In genomic region chr2:49571159-49571920, GRCm38 (mm10) we compare ENCODE assay signal across 10 mouse cellular contexts. TPM values are rescaled to one million over a fixed set of nuclear protein-coding genes. Genes with fewer than 3 reads are reported as not detected.
DNase-seq lines count a peak whose midpoint lies in the region; ATAC-seq and TF ChIP-seq lines count a peak whose summit lies in the region.
"Had no signal": no experiment of that assay in that cellular context is flagged by ENCODE, and none has a peak within 500 bp of the region (broad histone marks: within the 10 kb centered on the region; RNA-seq: fewer than 3 reads in every experiment).

No protein-coding gene starts in this region.

- TF ChIP-seq CTCF in hindbrain, postnatal 0 days (IDR thresholded peaks at IDR 0.05; ENCODE audit: low read depth): no peak

- H3K9ac ChIP-seq in midbrain, embryonic 11.5 days (ENCODE audit: low read length): no peak overlapping the region
- no peak overlapping the region for H3K9ac ChIP-seq in embryonic facial prominence, embryonic 13.5 days
- H3K9ac ChIP-seq in hindbrain, postnatal 0 days (replicated peaks; ENCODE audit: low read length): no peak overlapping the region
- H3K9ac ChIP-seq in neural tube, embryonic 14.5 days (replicated peaks; ENCODE audit: low read depth, low read length): no peak overlapping the region; the same call in 1 of the 2 replicates
- H3K9ac ChIP-seq: heart, embryonic 13.5 days; liver, embryonic 15.5 days had no signal

- H3K27ac ChIP-seq in midbrain, embryonic 11.5 days (ENCODE audit: low read depth, low read length): no peak overlapping the region
- H3K27ac ChIP-seq in midbrain, embryonic 10.5 days (replicated peaks): no peak overlapping the region
- H3K27ac ChIP-seq in embryonic facial prominence, embryonic 13.5 days: 0 out of 2 replicates have a peak overlapping the region, but pooled peaks have one; percentile 62
- H3K27ac ChIP-seq in hindbrain, postnatal 0 days: peak overlapping the region; percentile 37; the same call in 1 of the 2 replicates
- peak overlapping the region; percentile 18 for H3K27ac ChIP-seq in neural tube, embryonic 14.5 days (ENCODE audit: low read depth, low read length)
- H3K27ac ChIP-seq: heart, embryonic 13.5 days; liver, embryonic 15.5 days had no signal

- H3K9me3 ChIP-seq in midbrain, embryonic 11.5 days (ENCODE audit: control insufficient read depth, low read length): no peaks in the 10 kb centered on the region
- H3K9me3 ChIP-seq in midbrain, embryonic 10.5 days (replicated peaks): no peaks in the 10 kb centered on the region
- no peaks in the 10 kb centered on the region for H3K9me3 ChIP-seq in embryonic facial prominence, embryonic 13.5 days
- no peaks in the 10 kb centered on the region for H3K9me3 ChIP-seq in hindbrain, postnatal 0 days (ENCODE audit: low read length)
- H3K9me3 ChIP-seq in neural tube, embryonic 14.5 days (ENCODE audit: control insufficient read depth, low read length): no peaks in the 10 kb centered on the region
- H3K9me3 ChIP-seq: heart, embryonic 13.5 days; liver, embryonic 15.5 days had no signal

- no peak overlapping the region for H3K4me2 ChIP-seq in midbrain, embryonic 11.5 days
- H3K4me2 ChIP-seq in embryonic facial prominence, embryonic 13.5 days: no peak overlapping the region
- H3K4me2 ChIP-seq in hindbrain, postnatal 0 days (ENCODE audit: low read depth, low read length): no peak overlapping the region; the same call in 1 of the 2 replicates
- H3K4me2 ChIP-seq in neural tube, embryonic 14.5 days (ENCODE audit: low read depth, low read length): peak overlapping the region; percentile 19
- H3K4me2 ChIP-seq: liver, embryonic 15.5 days had no signal

- ATAC-seq in midbrain, embryonic 11.5 days (ENCODE audit: low FRiP score): 0 out of 2 replicates have a peak, but pooled peaks have one; percentile 31
- no peak for ATAC-seq in embryonic facial prominence, embryonic 13.5 days (ENCODE audit: insufficient number of reproducible peaks, insufficient read depth, low FRiP score, low TSS enrichment, low read depth)
- peak; percentile 19 for ATAC-seq in hindbrain, postnatal 0 days
- peak; percentile 7; the same call in 1 of the 2 replicates for ATAC-seq in neural tube, embryonic 14.5 days (ENCODE audit: low read depth)

- intact Hi-C loops in heart, postnatal 10 days (cut with DNase I): no loop called here

- H3K36me3 ChIP-seq in midbrain, embryonic 11.5 days (ENCODE audit: control insufficient read depth, insufficient read depth, low read length): no peaks in the 10 kb centered on the region
- no peaks in the 10 kb centered on the region for H3K36me3 ChIP-seq in midbrain, embryonic 10.5 days
- no peaks in the 10 kb centered on the region for H3K36me3 ChIP-seq in embryonic facial prominence, embryonic 13.5 days
- H3K36me3 ChIP-seq in hindbrain, postnatal 0 days (ENCODE audit: insufficient read depth, low read length): no peaks in the 10 kb centered on the region
- no peaks in the 10 kb centered on the region for H3K36me3 ChIP-seq in neural tube, embryonic 14.5 days (ENCODE audit: control insufficient read depth, insufficient read depth, low read length)
- H3K36me3 ChIP-seq: heart, embryonic 13.5 days; liver, embryonic 15.5 days had no signal

- no peak overlapping the region for H3K4me3 ChIP-seq in midbrain, embryonic 11.5 days (ENCODE audit: low read depth, low read length)
- no peak overlapping the region for H3K4me3 ChIP-seq in midbrain, embryonic 10.5 days
- H3K4me3 ChIP-seq in embryonic facial prominence, embryonic 13.5 days: no peak overlapping the region
- H3K4me3 ChIP-seq in hindbrain, postnatal 0 days (ENCODE audit: low read length): no peak overlapping the region
- no peak overlapping the region for H3K4me3 ChIP-seq in neural tube, embryonic 14.5 days (ENCODE audit: low read depth, low read length)
- H3K4me3 ChIP-seq: erythroblast, embryonic 14.5 days; heart, embryonic 13.5 days; liver, embryonic 15.5 days had no signal

- H3K27me3 ChIP-seq in midbrain, embryonic 11.5 days (ENCODE audit: control insufficient read depth, insufficient read depth, low read length): no peaks in the 10 kb centered on the region
- no peaks in the 10 kb centered on the region for H3K27me3 ChIP-seq in midbrain, embryonic 10.5 days (ENCODE audit: low read depth, poor library complexity, severe bottlenecking)
- H3K27me3 ChIP-seq in embryonic facial prominence, embryonic 13.5 days: no peaks in the 10 kb centered on the region
- H3K27me3 ChIP-seq in hindbrain, postnatal 0 days (ENCODE audit: insufficient read depth, low read length): no peaks in the 10 kb centered on the region
- H3K27me3 ChIP-seq in neural tube, embryonic 14.5 days (ENCODE audit: control insufficient read depth, insufficient read depth, low read length): no peaks in the 10 kb centered on the region
- H3K27me3 ChIP-seq: heart, embryonic 13.5 days; liver, embryonic 15.5 days had no signal

- H3K4me1 ChIP-seq in midbrain, embryonic 11.5 days (ENCODE audit: control insufficient read depth, insufficient read depth, low read length): 0 out of 2 replicates have a peak, but pooled peaks cover 2% of the 10 kb centered on the region
- H3K4me1 ChIP-seq in midbrain, embryonic 10.5 days: peaks cover 25% of the 10 kb centered on the region
- peaks cover 42% of the 10 kb centered on the region for H3K4me1 ChIP-seq in embryonic facial prominence, embryonic 13.5 days
- H3K4me1 ChIP-seq in hindbrain, postnatal 0 days (ENCODE audit: insufficient read depth, low read length): 0 out of 2 replicates have a peak, but pooled peaks cover 3% of the 10 kb centered on the region
- peaks cover 13% of the 10 kb centered on the region; the same call in 1 of the 2 replicates for H3K4me1 ChIP-seq in neural tube, embryonic 14.5 days (ENCODE audit: control insufficient read depth, insufficient read depth, low read length)
- H3K4me1 ChIP-seq: liver, embryonic 15.5 days had no signal

- DNase-seq in midbrain, embryonic 11.5 days (ENCODE audit: low spot score, missing footprints): no peak
- DNase-seq in midbrain, embryonic 10.5 days (ENCODE audit: low spot score): no peak
- no peak for DNase-seq in hindbrain, postnatal 0 days (ENCODE audit: low spot score)
- no peak for DNase-seq in heart, postnatal 10 days
- DNase-seq in cerebellum, adult 11 months: no peak

- WGBS in midbrain, embryonic 11.5 days: 78% methylated on average over 11 of the region's 11 CpGs
- WGBS in midbrain, embryonic 10.5 days: 75% methylated on average over 11 of the region's 11 CpGs
- WGBS in embryonic facial prominence, embryonic 13.5 days: 74% methylated on average over 11 of the region's 11 CpGs
- WGBS in hindbrain, postnatal 0 days: 72% methylated on average over 11 of the region's 11 CpGs
- WGBS in neural tube, embryonic 14.5 days: 73% methylated on average over 11 of the region's 11 CpGs

RNA-seq across cellular contexts. Expression of gene Kif5c, which starts 47.8 kb away (rescaled TPM):
- polyA plus RNA-seq in midbrain, embryonic 11.5 days (2014; fragmentation: Nextera tagmentation; extraction: Ambion mirVana): 96.2 and 96.4 TPM in 2 replicates
- 37.3 and 59.0 TPM in 2 replicates for polyA plus RNA-seq in midbrain, embryonic 10.5 days (2016; fragmentation: Nextera tagmentation; extraction: Ambion mirVana)
- polyA plus RNA-seq in embryonic facial prominence, embryonic 13.5 days (2015; fragmentation: Nextera tagmentation; extraction: Ambion mirVana): 9.0 and 10.1 TPM in 2 replicates
- total RNA-seq in hindbrain, postnatal 0 days (2014; rRNA removed): 262 and 290 TPM in 2 replicates
- polyA plus RNA-seq in hindbrain, postnatal 0 days (2015; fragmentation: Nextera tagmentation; extraction: Ambion mirVana): 145 and 151 TPM in 2 replicates
- polyA plus RNA-seq in neural tube, embryonic 14.5 days (2014; fragmentation: Nextera tagmentation; extraction: Ambion mirVana): 218 and 254 TPM in 2 replicates
- total RNA-seq in heart, postnatal 10 days (2021): under 1 TPM; 0.74 to 0.89 TPM
- polyA plus RNA-seq: erythroblast, embryonic 14.5 days had no signal

Comparison
In these comparisons a context has a peak if more than half of its experiments do, and no peak if none do; other contexts are left out.
1. H3K27ac ChIP-seq: peak in embryonic facial prominence, embryonic 13.5 days (single experiment), hindbrain, postnatal 0 days (single experiment) and neural tube, embryonic 14.5 days (single experiment); none in midbrain, embryonic 11.5 days (single experiment) and midbrain, embryonic 10.5 days (single experiment).